Mouse (Mus musculus) C2C12 (cell line): ENCODE measurements around the gene Cyp2g1.

ENCODE experiments used
- CTCF ChIP-seq: IDR thresholded peaks from one replicate; pipeline ENCODE4 v1.5.1; 2011; ENCODE audit not compliant: control insufficient read depth, insufficient read depth, insufficient read length
- FOSL1 ChIP-seq: IDR thresholded peaks from one replicate; pipeline ENCODE4 v1.8.0; 2011; ENCODE audit warnings: mild to moderate bottlenecking, low read length; ENCODE audit not compliant: poor library complexity, insufficient read depth, severe bottlenecking
- MAX ChIP-seq: IDR thresholded peaks from one replicate; pipeline ENCODE4 v1.6.1; 2011; ENCODE audit warnings: mild to moderate bottlenecking, control low read depth
- MYOD1 ChIP-seq: IDR thresholded peaks from one replicate; pipeline ENCODE4 v1.6.1; 2011; ENCODE audit warnings: low read depth; ENCODE audit not compliant: control insufficient read depth, insufficient read length
- USF1 ChIP-seq: IDR thresholded peaks from one replicate; pipeline ENCODE4 v1.6.1; 2011; ENCODE audit warnings: low read depth, mild to moderate bottlenecking, control low read depth, moderate library complexity

GRCm38 (mm10) chr7:26769881-26770470 lies 38.7 kb upstream of the Cyp2g1 start:
- TF ChIP-seq CTCF (no peak), MAX (no peak), FOSL1 (no peak), USF1 (no peak), MYOD1 (no peak)
